Mouse (Mus musculus) adrenal gland, postnatal 10 days (tissue): ENCODE data around the gene Zdhhc13. TPM values are rescaled to one million over a fixed set of nuclear protein-coding genes. Genes with fewer than 3 reads are reported as not detected.

Experiments used
- DNase-seq: peaks from one replicate; pipeline ENCODE4 v3.0.0; 2021; ENCODE audit warnings: mixed read lengths
- long read RNA-seq, 2 experiments: library from polyadenylated mRNA; stranded (forward); transcript quantifications; one replicate each; pipeline ENCODE4 v2.0.0; 2021
- total RNA-seq, 2 experiments: library from RNA; stranded (reverse); gene quantifications; 2 replicates each; pipeline ENCODE4 v1.2.3; 2021

Zdhhc13 gene
- total RNA-seq, result 10 to 100 TPM in 1 of 2 experiments, 1 to 10 TPM in 1; 8.9 to 10.3 TPM
- long read RNA-seq, experiment 1, transcript Zdhhc13-201 (17 exons, 2,410 nt), result major isoform, 5 of 8 reads
- long read RNA-seq, experiment 1, partial matches to known transcripts, result 0 of 8 reads
- long read RNA-seq, experiment 1, other reads (novel, unspliced or antisense), result 3 of 8 reads
- long read RNA-seq, experiment 2, transcript Zdhhc13-201 (17 exons, 2,410 nt), result major isoform, 8 of 12 reads
- long read RNA-seq, experiment 2, partial matches to known transcripts, result 3 of 12 reads
- long read RNA-seq, experiment 2, other reads (novel, unspliced or antisense), result 1 of 12 reads

DNA sequence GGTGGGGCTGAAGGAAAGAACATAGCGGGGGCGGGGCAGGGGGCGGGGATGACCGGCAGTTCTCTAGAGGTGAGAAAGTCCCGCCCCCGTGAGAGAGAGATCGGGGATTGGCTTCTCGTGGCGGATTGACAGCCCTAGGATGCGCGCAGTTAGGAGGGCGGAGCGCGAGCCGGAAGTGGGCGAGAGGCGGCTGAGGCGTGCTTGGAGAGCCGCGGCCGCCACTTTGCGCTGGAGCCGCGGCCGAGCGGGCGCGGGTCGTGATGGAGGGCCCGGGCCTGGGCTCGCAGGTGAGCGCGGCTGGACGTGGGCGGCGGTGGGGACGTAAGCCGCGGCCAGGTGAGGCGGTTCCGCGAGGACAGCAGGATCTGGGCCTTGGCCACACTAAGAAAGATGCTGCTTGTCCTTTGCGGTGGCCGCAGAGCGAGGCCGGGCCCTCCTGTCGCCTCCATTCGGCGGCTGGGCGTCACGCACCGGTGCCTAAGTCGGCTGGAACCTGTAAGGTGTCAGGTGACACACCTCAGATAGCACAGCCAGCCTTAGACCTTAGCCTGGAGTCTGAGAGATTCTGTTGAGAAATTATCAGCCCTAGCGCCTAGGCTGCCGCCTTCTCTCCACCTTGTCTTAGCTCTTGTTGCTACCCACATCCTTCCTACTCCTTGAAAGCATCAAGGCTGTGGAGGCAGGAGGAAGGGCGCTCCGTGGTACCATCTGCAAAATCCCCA lies at the start of gene Zdhhc13:
Gene Zdhhc13 (plus strand): TSS at position 153 of the 722 bp plus-strand sequence.
- DNase-seq, result peak; percentile 92

DNA sequence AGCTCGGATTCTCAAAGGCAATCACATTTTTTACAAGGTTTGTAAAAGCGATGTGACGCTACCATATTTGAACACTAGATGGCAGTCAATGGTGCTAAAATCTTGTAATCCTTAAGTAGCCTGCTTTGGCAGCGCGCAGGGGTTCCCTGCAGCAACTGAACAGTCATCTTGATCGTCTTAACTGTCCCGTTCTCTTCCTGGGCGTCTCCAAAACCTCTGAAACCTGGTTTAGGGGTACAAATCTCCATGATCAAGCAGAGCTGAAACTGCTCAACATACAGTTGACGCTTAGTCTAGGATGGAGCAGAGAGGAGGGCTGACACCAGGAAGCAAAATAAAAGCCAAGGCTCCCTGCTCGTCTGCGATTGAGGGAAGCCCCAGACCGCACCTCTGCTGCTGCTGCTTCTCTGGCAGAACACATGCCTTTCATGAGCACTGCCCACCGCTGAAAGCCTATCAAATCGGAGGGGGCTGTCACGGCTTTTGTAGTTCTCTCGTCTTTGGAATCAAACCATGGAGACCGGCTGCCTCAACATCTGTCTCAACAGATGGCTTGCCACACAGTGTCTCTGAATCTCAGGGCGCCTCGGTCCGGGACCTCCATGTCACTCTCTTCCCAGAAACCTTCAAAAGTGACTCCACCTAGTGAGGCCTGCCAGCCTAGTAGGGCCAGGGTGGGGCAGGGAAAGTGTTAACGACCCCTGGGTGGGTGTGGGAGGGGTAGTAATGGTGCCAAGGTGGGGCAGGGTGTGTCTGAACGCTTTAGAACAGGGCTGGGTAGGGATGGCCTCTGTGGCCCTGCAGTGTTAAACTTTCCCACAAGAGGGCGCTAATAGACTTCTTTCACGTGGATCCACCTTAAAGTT lies 39.3 kb upstream of the Zdhhc13 start:
- DNase-seq, result peak; percentile 87

DNA sequence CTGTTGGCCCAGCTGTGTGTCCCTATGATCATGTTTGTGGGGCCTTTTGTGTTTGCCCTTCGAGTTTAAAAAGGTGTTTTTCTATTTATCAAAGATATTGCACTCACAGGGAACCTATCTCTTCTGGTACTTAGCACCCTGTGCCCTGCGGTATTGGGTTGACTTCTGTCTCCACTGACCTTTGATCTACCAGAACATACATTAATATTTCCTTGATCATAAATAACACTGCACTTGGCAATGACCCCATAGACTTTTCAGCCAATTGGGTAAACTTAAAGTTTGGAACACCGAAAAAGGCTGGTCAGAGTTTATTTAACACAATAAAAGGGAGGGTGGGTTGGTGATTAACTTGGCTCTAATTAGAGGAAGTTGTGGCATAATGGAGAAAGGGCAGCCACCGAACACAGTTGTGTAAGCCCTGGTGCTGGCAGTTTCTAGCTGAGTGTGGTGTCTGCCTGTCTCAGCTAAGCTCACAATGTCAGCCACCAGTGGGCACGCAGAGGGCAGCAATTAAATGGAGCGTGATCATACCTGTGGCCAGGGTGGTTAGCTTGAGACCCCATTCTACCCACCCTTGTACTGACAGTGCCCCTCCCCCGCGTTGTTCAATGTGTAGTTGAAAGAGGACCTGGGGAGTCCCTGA lies 38.5 kb upstream of the Zdhhc13 start:
- DNase-seq, result peak; percentile 16

- DNase-seq, result no peak
These were observed 37.6 kb upstream of the Zdhhc13 start for GRCm38 (mm10) chr7:48751222-48751621.

DNA sequence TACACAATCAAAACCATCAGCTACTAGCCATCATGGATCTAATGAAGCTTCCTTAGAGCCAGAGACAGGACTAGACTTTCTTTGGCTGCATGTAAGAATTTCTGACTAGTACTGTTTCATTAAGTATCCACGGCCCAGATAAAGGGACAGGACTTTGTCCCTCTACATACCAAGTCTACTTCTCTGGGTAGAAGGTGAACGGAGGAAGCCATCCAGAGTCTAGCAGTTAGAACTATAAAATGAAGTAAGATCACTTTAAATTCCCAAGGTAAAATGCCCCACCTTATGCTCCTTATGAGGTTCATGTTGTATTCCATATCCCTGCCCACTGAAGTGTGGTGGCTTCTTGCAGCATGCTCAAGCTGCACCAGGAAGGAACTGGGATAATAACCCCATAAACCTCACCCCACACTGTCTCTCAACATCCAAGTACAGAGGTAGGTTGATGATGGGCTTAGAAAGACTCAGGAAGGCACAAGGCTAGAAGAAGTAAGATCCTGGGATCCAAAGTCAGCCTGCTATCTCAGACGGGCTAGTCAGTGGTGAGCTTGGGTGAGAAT lies 34.3 kb upstream of the Zdhhc13 start:
- no peak for DNase-seq

- no peak for DNase-seq
These were observed 33.0 kb upstream of the Zdhhc13 start for GRCm38 (mm10) chr7:48755825-48756224.

GRCm38 (mm10) chr7:48756306-48756931 lies 32.4 kb upstream of the Zdhhc13 start:
- DNase-seq, result no peak

DNA sequence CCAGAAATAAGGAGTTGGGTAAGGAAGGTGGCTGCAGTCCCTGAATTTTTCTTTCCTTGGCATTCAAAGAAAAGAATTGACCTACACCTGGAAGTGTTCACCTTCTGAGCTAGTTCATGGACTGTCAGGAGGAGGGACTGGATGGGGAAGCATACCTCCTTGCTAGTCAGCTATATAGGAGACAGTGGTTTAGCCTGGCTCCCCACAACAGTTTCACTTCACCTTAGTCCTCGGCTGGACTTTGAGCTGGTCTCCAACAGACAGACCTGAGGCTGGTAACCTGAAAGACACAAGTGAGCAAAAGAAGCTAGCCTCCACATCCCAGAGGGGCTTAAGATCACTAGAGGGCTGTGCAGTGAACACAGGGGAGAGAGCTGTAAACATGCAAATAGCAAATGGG lies 30.7 kb upstream of the Zdhhc13 start:
- DNase-seq, result no peak

GRCm38 (mm10) chr7:48760789-48761188 lies 28.0 kb upstream of the Zdhhc13 start:
- DNase-seq, result no peak

DNA sequence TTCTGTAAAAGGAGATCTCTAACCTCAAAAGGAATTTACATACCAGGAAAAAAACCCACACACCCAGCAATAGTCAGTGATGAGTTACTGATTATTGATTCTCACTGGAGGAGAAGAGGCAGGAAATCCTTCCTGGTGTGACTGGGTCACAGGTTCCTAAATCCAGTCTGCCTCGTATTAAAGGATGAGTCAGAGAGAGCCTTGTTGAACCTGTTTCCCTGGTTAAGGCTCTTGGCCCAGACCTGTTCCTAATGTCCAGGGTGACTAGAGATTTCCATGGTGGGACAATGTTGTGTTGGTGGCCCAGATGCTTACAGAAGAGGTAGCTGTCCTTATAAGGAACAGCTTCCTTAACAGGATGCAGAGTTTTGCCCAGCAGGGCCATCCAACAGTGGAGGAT lies 26.5 kb upstream of the Zdhhc13 start:
- DNase-seq, result no peak

- DNase-seq, result no peak
These were observed 26.1 kb upstream of the Zdhhc13 start for GRCm38 (mm10) chr7:48762721-48763120.

DNA sequence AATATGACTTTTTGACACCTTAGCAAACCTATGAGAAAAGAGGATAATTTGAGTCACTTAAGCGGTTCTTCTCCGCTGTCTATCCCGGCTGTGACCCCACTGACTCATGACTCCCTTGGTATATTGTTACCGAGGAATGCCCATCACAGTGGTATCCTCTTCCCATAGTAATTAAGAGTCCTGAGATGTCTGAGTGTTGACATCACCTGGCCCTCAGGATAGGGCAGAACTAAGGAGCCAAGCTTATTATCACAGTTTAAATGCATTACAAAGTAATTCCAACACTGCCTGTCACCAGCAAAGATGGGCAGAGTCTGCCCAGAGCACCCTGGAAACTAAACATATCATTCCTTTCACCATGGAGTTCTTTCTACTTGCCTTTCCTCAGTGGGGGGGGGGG lies 22.8 kb upstream of the Zdhhc13 start:
- no peak for DNase-seq

GRCm38 (mm10) chr7:48769721-48770120 lies 19.1 kb upstream of the Zdhhc13 start:
- no peak for DNase-seq

DNA sequence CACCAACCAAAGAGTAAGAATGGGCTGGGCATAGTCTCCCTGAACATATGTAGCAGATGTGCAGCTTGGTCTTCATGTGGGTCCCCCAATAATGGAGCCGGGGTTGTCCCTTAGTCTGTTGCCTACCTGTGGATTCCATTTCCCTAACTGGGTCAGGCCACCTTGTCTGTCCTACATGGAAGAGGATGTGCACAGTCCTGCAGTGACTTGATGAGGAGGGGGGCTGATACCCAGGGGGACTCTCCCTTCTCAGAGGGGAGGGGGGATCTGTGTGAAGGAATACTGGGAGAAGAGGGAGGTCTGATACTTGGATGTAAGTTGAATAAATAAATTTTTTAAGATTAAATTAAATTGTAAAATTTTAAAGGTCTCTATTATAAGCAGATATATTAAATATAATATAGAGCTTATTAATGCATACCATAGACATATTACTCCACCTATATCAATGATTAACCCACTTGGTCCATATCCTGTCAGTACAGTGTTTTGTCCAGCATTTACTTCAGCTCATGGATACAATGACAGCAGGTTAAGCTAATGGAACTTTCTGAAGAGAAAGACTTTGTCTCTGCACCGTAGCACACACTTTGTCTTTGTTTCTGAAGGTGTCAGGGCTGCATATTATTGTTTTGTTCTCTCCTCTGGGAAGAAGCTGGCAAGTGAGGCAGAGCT lies 16.6 kb upstream of the Zdhhc13 start:
- DNase-seq, result no peak

DNA sequence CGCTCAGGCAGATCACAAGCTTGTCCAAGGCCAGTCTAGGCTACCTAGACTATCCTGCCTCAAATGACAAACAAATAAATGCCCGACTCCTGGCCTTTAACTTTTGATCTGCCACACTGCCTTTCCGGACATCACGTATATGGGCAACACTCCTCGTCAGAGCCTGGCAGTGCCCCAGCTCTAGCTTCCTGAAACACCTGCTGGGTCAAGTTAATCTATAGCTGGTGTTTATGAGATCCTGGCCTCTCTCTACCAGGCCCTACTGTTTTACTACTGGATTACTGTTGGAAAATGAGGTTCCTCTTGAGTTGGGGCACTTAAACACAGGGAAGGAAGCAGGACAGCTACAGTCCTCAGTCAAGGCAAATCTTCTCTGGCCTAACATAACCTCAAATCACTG lies 15.5 kb upstream of the Zdhhc13 start:
- DNase-seq, result no peak

GRCm38 (mm10) chr7:48774633-48775032 lies 14.2 kb upstream of the Zdhhc13 start:
- no peak for DNase-seq

DNA sequence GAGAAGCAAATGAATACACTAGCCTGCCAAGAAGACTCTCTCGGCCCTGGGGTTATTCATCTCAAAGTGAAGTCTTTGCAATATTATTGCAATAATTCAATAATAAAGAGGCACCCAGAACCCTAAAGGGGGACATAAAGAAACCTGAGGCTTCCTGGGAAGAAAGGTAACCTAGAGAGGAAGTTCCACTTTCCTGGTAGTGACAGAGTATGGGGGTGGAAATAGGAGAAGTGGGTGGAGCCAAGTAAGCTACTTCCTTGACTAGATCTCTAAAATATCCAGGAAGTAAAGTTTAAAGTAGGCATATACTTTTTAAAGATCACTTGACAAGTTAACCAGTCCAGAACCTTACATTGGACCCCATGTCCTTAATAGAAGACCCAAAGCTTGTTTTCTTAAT lies 13.4 kb upstream of the Zdhhc13 start:
- DNase-seq, result no peak

GRCm38 (mm10) chr7:48777721-48778504 lies 10.9 kb upstream of the Zdhhc13 start:
- no peak for DNase-seq

DNA sequence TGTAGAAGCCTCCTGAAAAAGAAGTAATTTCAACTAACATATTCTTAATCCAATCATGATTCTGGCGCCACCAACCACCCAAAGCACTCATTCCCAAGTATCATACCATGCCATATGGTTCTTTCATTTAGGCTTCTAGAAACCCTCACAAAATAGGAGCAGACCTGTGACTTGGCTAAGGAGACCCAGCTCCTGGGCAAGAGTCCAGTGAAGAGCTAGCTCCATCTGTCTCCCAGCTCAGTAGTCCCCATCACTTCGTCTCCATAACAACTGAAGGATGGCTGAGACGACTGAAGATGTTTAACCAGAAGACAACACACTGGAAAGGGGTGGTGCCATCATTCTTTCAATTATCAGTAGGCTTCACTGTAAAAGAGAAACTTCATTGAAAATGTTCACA lies 9.7 kb upstream of the Zdhhc13 start:
- DNase-seq, result no peak

- DNase-seq, result no peak
These were observed 6.4 kb upstream of the Zdhhc13 start for GRCm38 (mm10) chr7:48782432-48782831.
